Mouse (Mus musculus) brain, embryonic 18.5 days (tissue): ENCODE results near the gene Cstf3.

Experiments used
- DNase-seq: peaks from one replicate; pipeline ENCODE4 v3.0.0-alpha.2; 2012; ENCODE audit warnings: low read depth, low spot score

Gene Cstf3

DNA sequence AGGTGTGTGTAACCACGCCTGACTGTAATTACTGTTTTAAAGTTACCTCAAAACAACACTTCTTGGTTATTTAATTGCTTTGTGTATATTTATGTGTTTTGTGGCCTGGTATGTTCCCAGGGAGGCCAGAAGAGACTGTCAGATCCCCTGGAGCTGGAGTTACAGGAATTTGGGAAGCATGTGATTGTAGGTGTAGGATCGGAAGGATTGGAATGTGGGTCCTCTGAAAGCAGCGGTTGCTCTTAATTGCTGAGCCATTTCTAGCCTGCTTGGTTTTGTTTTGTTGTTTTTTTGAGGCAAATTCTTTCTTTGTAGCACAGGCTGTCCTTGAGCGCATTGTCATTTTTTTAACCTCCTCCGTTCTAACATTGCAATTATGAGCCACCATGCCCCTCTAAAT, 14.4 kb downstream of the Cstf3 start:
- no peak for DNase-seq

- DNase-seq, result no peak
Observed at GRCm38 (mm10) chr2:104605560-104605959, 15.2 kb downstream of the Cstf3 start.

- DNase-seq, result no peak
Observed at GRCm38 (mm10) chr2:104614786-104615185, 24.5 kb downstream of the Cstf3 start.

GRCm38 (mm10) chr2:104615985-104616711, 25.8 kb downstream of the Cstf3 start:
- no peak for DNase-seq

- DNase-seq, result no peak
Observed at GRCm38 (mm10) chr2:104658659-104659058, 68.3 kb downstream of the Cstf3 start.

DNA sequence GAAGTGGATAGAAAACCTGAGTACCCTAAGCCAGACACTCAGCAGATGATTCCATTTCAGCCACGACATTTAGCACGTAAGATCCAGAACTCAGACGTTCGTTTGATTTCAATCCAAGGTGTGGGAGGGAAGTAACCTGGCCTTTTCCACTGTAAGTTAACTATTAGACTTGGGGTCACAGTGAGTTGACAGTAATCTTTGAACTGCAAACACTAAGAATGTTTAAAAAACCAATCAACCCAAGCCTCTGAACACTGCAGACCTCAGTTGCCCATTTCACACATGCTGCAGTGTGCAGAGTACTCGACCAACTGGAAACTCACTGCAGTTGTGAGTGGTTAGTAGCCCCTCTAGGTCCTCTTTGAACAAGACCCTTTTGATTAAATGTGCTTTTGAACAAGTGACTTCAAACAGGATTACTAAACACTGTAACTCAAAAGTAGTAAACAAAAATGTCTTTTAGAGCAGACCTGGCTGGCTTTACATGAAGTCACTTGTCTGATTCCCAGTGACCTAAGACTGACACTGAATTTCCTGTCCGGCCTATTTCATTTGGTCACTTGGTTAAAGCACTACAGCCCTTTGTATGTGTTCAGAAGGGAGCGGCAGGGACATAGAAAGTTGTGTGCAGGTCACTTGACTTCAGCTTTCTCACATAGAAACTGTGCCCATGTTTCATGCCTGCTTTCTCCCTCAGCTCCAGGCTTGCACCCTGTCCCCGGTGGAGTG, 73.2 kb downstream of the Cstf3 start:
- no peak for DNase-seq

- no peak for DNase-seq
Observed at GRCm38 (mm10) chr2:104669122-104669804, 78.9 kb downstream of the Cstf3 start.

DNA sequence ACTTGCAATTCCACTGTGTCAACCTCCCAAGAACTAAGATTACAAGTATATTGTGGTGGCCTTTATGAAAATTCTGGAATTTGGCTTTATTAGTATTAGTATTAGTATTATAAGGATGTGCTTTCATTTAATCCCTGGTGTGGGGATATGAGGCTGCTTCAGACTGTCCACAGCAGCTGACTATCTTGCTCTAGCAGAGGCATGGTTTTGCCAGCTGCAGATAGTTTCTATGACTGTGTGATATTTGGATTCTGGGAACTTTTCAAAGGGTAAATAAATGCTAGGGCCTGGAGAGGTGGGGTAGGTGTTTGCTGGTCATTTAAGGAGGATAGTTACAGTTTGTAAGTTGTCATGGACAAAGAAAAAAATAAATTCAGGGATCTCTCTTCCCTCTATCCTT, 81.4 kb downstream of the Cstf3 start:
- DNase-seq, result no peak

DNA sequence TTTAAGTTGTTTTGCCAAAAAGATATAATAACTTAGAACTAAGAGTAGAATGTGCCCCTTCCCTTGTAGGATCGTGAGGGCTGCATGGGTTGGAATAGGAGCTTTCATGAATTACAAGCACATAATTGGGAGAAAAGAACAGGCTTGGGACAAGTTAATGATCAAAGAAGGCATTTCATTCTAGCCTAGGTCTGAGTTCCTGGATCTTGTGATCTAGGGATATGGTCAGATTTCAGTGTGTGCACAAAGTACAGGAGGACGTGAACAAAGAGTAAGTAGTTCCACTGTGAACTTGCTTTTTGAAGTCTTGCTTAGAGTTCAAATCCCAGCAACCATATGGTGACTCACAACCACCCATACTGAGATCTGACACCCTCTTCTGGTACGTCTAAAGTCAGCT, 87.0 kb downstream of the Cstf3 start:
- DNase-seq, result no peak

GRCm38 (mm10) chr2:104684771-104685170, 94.4 kb downstream of the Cstf3 start:
- no peak for DNase-seq

DNA sequence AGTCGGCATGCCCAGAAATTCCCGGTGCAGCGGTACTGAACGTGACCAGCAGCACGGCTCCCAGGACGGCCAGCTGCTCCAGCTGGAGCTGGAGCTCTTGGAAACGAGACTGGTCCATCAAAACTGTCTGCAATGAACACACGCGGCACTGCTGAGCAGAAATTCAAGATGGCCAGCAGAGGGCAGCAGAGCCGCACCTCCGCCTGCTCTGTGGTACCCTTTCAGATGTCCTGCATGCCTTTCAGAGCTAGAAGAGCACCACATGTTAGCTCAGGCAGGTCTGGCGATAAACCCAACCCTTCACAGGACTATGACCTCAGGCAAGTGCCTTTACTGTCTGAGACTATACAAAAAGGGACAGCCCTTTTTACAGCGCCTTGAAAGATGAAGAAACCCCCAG, 95.1 kb downstream of the Cstf3 start:
- DNase-seq, result peak; percentile 51

DNA sequence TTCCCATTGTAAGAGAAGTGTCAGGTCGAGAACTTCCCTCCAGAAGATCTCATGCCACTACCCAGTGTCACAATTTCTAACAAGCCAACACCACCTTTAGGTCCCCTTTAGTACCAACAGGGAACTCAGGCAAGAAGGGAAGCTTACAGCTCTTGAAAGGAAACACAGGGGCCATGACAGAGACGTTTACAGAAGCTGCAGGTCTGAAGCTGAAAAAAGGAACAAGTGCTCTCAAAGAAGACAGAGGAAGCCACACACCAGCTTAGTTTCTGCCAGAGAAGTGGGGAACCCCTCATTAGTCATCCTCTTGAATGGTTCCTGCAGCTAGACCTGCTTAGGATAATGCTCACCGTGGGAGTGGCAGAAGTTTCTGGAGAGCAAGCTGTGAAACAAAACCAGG, 96.9 kb downstream of the Cstf3 start:
- DNase-seq, result no peak

DNA sequence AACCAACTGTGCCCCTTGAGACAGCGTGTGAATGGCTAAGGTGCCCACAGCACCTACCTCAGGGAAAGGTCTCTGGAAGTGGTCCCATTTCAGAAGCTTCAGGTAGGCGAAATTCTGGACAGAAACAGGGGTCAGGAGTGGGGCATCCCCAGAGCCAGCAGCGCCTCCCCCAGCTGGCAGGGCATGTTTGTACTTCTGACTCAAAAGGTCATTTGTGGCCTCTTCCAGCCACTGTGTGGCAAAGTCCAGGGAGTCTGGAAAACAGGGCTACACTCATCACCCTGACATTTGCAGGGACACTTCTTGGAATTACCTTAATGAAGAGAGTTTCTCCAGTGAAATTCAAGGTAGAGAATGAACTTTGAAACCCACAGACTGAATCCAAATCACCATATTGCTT, 98.0 kb downstream of the Cstf3 start:
- DNase-seq, result no peak

- DNase-seq, result no peak
Observed at GRCm38 (mm10) chr2:104688724-104689123, 98.4 kb downstream of the Cstf3 start.

GRCm38 (mm10) chr2:104690720-104691119, 100.4 kb downstream of the Cstf3 start:
- no peak for DNase-seq

DNA sequence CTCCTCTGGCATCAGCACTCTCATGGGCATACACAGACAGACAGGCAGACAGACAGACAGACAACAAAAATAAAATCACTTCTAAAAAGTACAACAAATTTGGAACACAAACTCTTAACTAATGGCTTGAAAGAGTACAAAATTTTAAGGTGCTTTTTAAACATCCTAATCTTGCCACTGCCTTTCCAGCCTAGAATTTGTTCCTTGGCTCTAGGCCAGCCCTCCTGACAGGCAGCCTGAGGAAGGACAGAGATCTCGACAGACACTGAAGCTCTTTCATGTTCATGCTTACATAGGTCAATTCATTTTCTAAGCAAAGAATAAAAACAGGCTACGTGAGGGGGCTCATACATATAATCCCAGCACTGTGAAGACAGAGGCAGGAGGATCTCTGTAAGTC, 102.2 kb downstream of the Cstf3 start:
- no peak for DNase-seq

- DNase-seq, result no peak
Observed at GRCm38 (mm10) chr2:104699659-104700058, 109.3 kb downstream of the Cstf3 start.

- DNase-seq, result no peak
Observed at GRCm38 (mm10) chr2:104703158-104703557, 112.8 kb downstream of the Cstf3 start.

DNA sequence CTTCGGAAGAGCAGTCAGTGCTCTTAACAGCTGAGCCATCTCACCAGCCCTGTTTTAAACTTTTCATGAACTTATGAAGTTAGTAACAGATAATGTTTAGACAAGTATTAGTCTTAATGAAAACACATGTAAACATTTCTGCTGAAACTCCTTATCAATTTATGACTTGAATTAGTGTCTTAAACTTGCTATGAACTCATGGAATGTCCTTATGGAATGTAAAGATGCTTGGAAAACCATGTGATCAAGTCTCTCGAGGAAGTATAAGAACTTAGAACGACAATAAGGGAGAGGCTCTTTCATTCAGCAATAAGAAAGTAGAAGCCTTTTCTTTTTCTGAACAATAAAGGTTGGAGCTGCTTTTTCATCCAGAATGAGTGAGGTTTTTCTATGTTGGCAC, 114.0 kb downstream of the Cstf3 start:
- DNase-seq, result no peak

DNA sequence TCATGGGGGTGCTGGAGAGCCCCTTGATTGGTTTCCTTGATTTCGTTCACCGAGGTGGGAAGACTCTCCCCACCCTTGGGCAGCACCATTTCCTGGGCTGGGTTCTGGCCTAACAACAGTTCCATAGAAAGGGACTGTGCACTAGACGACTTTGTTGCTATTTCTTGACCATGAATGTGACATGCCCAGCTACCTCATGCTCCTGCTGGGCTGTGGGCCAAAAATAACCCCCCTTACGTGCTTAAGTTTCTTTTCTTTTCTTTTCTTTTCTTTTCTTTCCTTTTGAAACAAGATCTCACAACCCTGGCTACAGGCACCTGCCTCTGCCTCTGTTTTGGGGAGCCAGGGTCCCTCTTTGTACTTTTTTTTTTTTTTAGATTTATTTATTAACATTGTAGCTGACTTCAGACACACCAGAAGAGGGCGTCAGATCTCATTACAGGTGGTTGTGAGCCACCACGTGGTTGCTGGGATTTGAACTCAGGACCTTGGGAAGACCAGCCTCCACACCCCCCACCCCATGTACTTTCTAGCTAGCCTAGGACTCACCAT, 119.5 kb downstream of the Cstf3 start:
- no peak for DNase-seq

DNA sequence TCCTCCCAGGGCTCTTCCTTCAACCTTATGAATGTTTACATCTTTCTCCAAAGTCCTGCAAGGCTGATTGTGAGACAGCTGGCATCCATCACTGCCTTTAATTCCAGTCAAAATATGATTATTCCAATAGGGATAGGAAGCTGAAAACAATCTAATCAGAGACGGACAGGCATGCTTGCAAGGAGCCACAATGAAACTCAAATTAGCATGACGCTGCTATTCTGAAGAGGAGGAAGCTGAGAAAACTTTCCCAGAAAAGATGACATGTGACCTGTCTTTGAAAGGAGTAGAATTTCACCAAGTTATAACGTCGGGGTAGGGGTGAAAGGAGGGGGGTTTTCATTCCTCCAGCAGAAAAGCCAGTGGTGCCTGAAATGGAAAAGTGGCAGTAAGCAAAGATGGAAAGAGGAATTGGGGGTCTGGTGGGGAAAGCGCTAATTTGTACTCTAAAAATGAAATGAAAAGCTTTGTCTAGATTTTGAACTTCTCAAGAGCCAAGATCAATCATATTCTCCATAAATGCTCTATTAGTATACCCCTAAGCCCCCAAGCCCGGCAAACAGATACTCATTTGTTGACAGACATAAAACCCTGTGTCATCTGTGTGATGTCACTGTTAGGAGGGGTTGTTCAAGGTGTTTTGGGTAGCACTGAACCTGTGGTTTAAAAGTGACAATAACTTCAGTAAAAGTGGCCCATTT, 120.5 kb downstream of the Cstf3 start:
- DNase-seq, result no peak
